Mouse (Mus musculus) embryonic facial prominence, embryonic 10.5 days (tissue): ENCODE data around the gene Hectd1. TPM values are rescaled to one million over a fixed set of nuclear protein-coding genes. Genes with fewer than 3 reads are reported as not detected.
A peak's percentile ranks its signal among the peaks of the same experiment; 100 is the strongest.

Source experiments
- DNase-seq: peaks from one replicate; pipeline ENCODE4 v3.0.0-alpha.2; 2017; ENCODE audit warnings: low spot score
- H3K27ac ChIP-seq: fragments of 300-500 bp; sonication (generic); replicated peaks from 2 replicates; pipeline ENCODE4 v1.5.1; 2016; ENCODE audit warnings: mild to moderate bottlenecking
- H3K27me3 ChIP-seq: fragments of 300-500 bp; sonication (generic); replicated peaks from 2 replicates; pipeline ENCODE4 v1.6.1; 2016; ENCODE audit warnings: low read depth, mild to moderate bottlenecking; ENCODE audit not compliant: poor library complexity, severe bottlenecking
- H3K36me3 ChIP-seq: fragments of 300-500 bp; sonication (generic); replicated peaks from 2 replicates; pipeline ENCODE4 v1.6.1; 2016; ENCODE audit warnings: mild to moderate bottlenecking, moderate library complexity
- H3K4me1 ChIP-seq: fragments of 300-500 bp; sonication (generic); 2 replicates; pipeline ENCODE4 v1.6.1; 2016
- H3K4me3 ChIP-seq: fragments of 300-500 bp; sonication (generic); 2 replicates; pipeline ENCODE4 v1.5.1; 2016; ENCODE audit warnings: mild to moderate bottlenecking, moderate library complexity
- H3K9me3 ChIP-seq: fragments of 300-500 bp; sonication (generic); 2 replicates; pipeline ENCODE4 v1.6.1; 2016; ENCODE audit warnings: mild to moderate bottlenecking
- WGBS: fragments of 180-500 bp; shearing (Covaris S2); methylation state at CpG from one replicate; pipeline ENCODE4 v1.1.7; 2016; 5-methylcytosine and 5-hydroxymethylcytosine counted together
- polyA plus RNA-seq: library from polyadenylated mRNA; unstranded; fragments of >200 nt; fragmentation: Nextera tagmentation; extraction: Ambion mirVana; gene quantifications from 2 replicates; pipeline ENCODE4 v1.2.1, GENCODE M21; 2016

Gene Hectd1
- polyA plus RNA-seq, 1 experiment from 2014 or later = 35.1 TPM

DNA sequence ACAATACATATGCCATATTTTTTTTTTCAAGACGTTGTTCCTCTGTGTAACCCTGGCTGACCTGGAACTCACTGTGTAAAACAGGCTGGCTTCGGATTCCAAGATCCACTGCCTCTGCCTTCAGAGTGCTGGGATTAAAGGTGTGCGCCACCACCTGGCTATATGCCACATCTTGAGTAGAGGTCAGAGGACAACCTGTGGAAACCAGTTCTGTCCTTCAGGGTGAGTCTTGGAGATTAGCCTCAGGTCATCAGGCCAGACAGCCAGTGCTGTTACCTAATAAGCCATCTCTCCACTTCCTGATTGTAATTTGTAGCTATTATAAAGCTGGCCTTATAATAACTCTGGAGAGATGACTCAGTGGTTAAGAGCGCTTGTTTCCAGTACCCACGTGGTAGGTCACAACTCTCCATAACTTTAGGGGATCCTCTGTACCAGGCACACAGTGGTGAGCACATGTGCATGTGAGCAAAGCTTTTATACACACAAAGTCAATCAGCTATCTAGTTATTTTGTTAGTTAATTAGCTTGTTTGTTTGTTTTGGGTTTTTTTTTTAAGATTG is 122.6 kb downstream of the Hectd1 start:
- H3K9me3 ChIP-seq = peaks cover 3% of the 10 kb centered on the region; the same call in 1 of the 2 replicates
- no peak overlapping the region for H3K4me3 ChIP-seq
- H3K4me1 ChIP-seq = peaks cover 18% of the 10 kb centered on the region
- H3K27me3 ChIP-seq = no peaks in the 10 kb centered on the region
- H3K27ac ChIP-seq = no peak overlapping the region
- WGBS = 82% methylated on average over 5 of the region's 5 CpGs
- peaks cover 7% of the 10 kb centered on the region; the same call in 1 of the 2 replicates for H3K36me3 ChIP-seq
- no peak for DNase-seq

DNA sequence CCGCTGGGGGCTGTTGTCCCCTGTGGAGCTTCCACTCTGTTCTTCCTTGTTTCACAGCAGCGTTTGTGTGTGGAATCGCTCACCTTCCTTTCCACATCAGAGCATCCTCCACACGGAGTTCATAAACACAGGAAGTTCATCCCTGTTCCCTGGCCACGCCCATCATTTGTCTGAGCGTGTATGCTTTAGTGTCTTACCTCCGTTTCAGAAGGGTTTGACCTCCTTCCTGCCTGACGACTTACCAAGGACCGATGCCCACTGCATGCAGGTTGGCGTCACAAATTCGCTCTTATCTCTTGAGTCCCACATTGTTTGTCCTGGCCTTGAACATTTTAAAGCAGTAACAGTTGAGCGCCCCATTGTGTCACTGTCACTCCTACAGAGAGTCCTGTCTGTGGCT is 123.6 kb downstream of the Hectd1 start:
- Histone ChIP-seq H3K4me3 (no peak overlapping the region), H3K4me1 (peaks cover 18% of the 10 kb centered on the region), H3K36me3 (peaks cover 11% of the 10 kb centered on the region; the same call in 1 of the 2 replicates), H3K27me3 (no peaks in the 10 kb centered on the region), H3K27ac (no peak overlapping the region), H3K9me3 (peaks cover 8% of the 10 kb centered on the region; the same call in 1 of the 2 replicates)
- no peak for DNase-seq
- WGBS = 84% methylated on average over 12 of the region's 12 CpGs

DNA sequence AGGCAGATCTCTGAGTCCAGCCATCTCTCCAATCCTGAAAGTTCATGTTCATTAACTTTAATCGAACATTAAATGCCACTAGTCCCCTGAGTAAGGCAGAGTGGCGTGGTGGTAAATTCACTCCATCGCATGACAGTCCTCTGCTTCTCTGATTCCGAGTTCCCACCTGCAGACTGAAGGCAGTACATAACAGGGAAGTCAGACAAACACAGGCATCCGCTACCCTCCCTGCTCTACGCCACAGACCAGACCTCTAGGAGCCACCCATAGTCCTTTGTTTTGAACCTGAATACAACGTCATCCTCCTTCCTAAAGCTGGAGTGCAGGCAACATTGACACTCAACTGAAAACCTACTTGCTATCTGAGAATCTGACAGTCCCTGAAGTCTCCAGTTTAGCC is 124.8 kb downstream of the Hectd1 start:
- Histone ChIP-seq H3K4me1 (peaks cover 14% of the 10 kb centered on the region), H3K4me3 (no peak overlapping the region), H3K27ac (no peak overlapping the region), H3K36me3 (peaks cover 11% of the 10 kb centered on the region; the same call in 1 of the 2 replicates), H3K9me3 (peaks cover 8% of the 10 kb centered on the region; the same call in 1 of the 2 replicates), H3K27me3 (no peaks in the 10 kb centered on the region)
- WGBS = 72% methylated on average over 7 of the region's 7 CpGs
- DNase-seq = no peak

DNA sequence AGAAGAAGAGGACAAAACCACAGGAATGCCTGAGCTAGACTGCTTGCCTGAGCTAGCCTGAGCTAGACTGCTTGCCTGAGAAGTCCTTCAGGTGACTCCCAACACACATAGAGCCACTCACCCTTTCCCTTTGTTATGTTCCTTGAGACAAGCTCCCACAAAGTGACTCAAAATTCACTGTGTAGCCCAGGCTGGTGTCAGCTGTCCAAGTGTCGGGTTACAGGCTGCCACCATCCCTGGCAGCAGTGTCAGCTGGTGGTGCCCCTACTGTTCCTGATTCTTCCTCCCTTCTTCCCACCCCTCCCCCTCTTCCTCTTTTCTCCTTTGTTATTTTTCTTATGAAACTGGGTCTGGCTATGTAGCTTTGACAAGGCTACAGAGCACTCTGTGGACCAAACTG is 125.5 kb downstream of the Hectd1 start:
- Histone ChIP-seq H3K9me3 (peaks cover 8% of the 10 kb centered on the region; the same call in 1 of the 2 replicates), H3K36me3 (peaks cover 11% of the 10 kb centered on the region; the same call in 1 of the 2 replicates), H3K27ac (peak overlapping the region; percentile 40), H3K4me1 (peaks cover 14% of the 10 kb centered on the region), H3K27me3 (no peaks in the 10 kb centered on the region), H3K4me3 (no peak overlapping the region)
- 21% methylated on average over 1 of the region's 1 CpGs for WGBS
- DNase-seq = peak; percentile 35

DNA sequence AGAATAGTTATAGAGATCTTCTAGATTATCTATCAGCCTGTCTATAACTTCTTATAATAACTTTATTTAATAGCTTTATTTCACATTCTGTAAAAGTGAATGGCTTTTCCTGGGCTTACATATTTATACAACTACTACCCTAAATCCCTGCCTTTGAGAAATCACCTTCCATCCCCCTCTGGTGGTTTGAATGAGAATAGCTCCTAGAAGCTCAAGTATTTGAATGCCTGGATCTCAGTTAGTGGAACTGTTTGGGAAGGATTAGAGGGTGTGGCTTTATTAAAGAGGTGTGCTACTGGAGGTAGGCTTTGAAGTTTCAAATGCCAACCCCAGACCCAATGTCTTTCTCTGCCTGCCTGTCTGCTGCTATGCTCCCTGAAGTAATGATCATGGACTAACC is 127.6 kb downstream of the Hectd1 start:
- Histone ChIP-seq H3K9me3 (peaks cover 8% of the 10 kb centered on the region; the same call in 1 of the 2 replicates), H3K36me3 (peaks cover 11% of the 10 kb centered on the region; the same call in 1 of the 2 replicates), H3K27me3 (no peaks in the 10 kb centered on the region), H3K27ac (no peak overlapping the region), H3K4me1 (peaks cover 14% of the 10 kb centered on the region), H3K4me3 (no peak overlapping the region)
- no peak for DNase-seq

DNA sequence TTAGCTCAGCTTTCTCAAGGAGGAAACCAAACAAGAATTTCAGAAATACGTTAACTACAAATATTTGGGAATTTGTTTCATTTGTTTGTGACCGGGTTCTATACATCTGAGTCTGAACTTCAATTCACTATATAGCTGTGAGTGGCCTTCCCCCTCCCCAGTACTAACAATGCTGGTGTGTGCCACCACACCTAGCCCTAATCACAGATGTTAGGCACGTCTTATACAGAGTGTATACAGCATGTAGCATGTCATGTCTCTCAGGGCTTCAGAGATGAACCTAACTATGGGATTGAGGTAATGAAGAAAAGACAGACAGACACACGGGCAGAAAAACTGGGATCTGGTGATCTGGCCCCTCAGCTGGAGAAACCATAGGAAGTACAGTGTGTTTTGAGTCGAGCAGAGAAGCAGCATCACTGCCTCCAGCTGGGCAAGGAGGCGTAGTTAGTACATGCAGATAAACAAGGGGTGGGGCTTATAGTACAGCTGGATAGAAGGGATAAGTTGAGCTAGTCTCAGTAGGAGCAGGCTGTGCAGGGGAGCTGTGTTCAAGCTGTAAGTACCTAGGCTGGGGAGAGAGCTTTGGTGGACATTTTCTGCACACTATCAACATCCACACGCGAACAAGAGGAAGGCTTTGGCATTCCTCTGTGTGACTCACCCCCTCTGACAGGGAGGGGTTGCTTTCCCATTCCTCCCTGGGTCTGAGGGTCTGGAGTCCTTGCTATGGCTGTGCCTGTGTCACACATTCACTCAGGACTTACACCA is 129.5 kb downstream of the Hectd1 start:
- no peak overlapping the region for H3K27ac ChIP-seq
- no peaks in the 10 kb centered on the region for H3K27me3 ChIP-seq
- H3K4me1 ChIP-seq = peaks cover 14% of the 10 kb centered on the region
- H3K4me3 ChIP-seq = no peak overlapping the region
- DNase-seq = no peak
- peaks cover 8% of the 10 kb centered on the region; the same call in 1 of the 2 replicates for H3K9me3 ChIP-seq
- peaks cover 7% of the 10 kb centered on the region; the same call in 1 of the 2 replicates for H3K36me3 ChIP-seq
- WGBS = 62% methylated on average over 8 of the region's 8 CpGs

DNA sequence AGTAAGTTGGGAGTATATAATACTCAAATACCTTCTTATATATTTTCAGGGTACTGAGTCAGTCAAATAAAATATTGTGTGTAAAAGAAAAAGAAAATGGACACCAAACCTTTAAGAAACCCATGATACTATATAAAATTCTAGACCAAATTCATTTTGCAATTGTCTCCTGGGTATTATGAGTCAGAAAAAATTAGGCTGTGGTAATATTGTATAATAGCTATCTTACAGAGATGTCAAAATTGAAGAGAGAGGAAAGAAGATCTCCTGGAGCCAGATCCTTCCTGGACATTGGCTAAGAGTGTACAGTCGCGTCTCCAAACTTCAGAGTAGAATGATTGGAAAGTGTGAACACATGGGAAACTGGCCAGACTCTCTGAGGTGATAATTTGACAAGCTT is 133.2 kb downstream of the Hectd1 start:
- 92% methylated on average over 2 of the region's 2 CpGs for WGBS
- no peaks in the 10 kb centered on the region for H3K36me3 ChIP-seq

DNA sequence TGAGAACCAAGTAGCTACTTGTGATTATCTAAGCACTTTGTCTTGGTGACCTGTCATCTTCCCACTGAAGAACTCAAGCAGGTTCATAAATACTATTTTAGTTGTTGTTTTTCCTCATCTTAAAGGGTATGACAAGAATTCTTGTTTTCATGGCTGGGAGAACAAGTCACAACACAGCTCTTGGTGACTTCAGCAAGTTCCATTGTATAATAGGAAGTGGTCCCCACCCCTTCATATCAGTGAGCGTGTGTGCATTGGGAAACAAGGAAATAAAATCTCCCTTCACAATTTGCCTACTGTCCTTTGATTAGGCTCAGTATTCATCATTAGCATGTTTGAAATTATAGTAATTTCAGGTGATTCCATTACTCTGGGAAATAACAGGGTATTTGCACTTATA is 134.4 kb downstream of the Hectd1 start:
- Histone ChIP-seq H3K9me3 (no peaks in the 10 kb centered on the region), H3K4me3 (no peak overlapping the region), H3K4me1 (peaks cover 6% of the 10 kb centered on the region), H3K27ac (no peak overlapping the region), H3K27me3 (no peaks in the 10 kb centered on the region), H3K36me3 (no peaks in the 10 kb centered on the region)
- DNase-seq = no peak
- 90% methylated on average over 1 of the region's 1 CpGs for WGBS

More for the DNA sequence above, 133.2 kb downstream of the Hectd1 start:
- no peak for DNase-seq
- Histone ChIP-seq H3K27me3 (no peaks in the 10 kb centered on the region), H3K4me1 (peaks cover 4% of the 10 kb centered on the region; the same call in 1 of the 2 replicates), H3K27ac (no peak overlapping the region), H3K4me3 (no peak overlapping the region), H3K9me3 (no peaks in the 10 kb centered on the region)

DNA sequence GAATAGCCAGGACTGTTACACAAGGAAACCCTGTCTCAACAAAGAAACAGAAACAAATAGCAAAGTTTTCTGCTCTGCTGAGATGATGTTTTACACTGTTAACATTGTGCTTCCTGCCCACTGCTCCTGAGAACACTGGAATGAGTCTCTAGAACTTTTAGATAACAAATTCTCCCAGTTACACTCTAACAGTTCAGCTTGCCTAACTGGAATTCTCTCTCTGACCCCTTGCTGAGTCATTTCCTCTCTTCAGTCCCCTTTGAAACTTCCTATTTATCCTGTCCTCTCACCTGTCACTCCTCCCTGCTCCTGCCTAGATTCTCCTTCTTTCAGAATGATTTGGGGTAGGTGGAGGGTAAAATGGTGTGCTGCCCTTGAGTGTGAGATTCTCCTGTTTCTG is 135.2 kb downstream of the Hectd1 start:
- no peaks in the 10 kb centered on the region for H3K36me3 ChIP-seq
- H3K27me3 ChIP-seq = no peaks in the 10 kb centered on the region
- H3K4me3 ChIP-seq = no peak overlapping the region
- H3K27ac ChIP-seq = peak overlapping the region; percentile 30
- H3K9me3 ChIP-seq = no peaks in the 10 kb centered on the region
- peak; percentile 5 for DNase-seq
- peaks cover 12% of the 10 kb centered on the region for H3K4me1 ChIP-seq

Other genes with a start within 250 kb of the Hectd1 start
- gene Coch, start 236.2 kb downstream of the Hectd1 start, polyA plus RNA-seq = 1.9 and 2.2 TPM in 2 replicates
- 35.3 and 35.8 TPM in 2 replicates for gene Ap4s1, start 138.5 kb downstream of the Hectd1 start, polyA plus RNA-seq
- gene Strn3, start 137.6 kb downstream of the Hectd1 start, polyA plus RNA-seq = 39.3 and 41.3 TPM in 2 replicates
- 12.2 and 13.7 TPM in 2 replicates for gene Heatr5a, start 141.8 kb upstream of the Hectd1 start, polyA plus RNA-seq
- gene Dtd2, start 177.0 kb upstream of the Hectd1 start, polyA plus RNA-seq = 23.5 and 24.3 TPM in 2 replicates
- gene Gpr33, start 198.5 kb upstream of the Hectd1 start, polyA plus RNA-seq = not detected in 2 replicates